Mouse (Mus musculus) myocyte (in vitro differentiated cells): ENCODE measurements around the gene Zfp821. TPM values are rescaled to one million over a fixed set of nuclear protein-coding genes. Genes with fewer than 3 reads are reported as not detected.

ENCODE experiments used
- H3K27me3 ChIP-seq: one replicate; pipeline ENCODE4 v1.6.1; 2011; ENCODE audit not compliant: control insufficient read depth, insufficient read depth, insufficient read length
- H3K36me3 ChIP-seq: one replicate; pipeline ENCODE4 v1.6.1; 2011; ENCODE audit not compliant: control insufficient read depth, insufficient read depth
- H3K4me2 ChIP-seq: one replicate; pipeline ENCODE4 v1.6.1; 2011; ENCODE audit warnings: low read depth, control low read depth
- H3K4me3 ChIP-seq: one replicate; pipeline ENCODE4 v1.5.1; 2011; ENCODE audit warnings: mild to moderate bottlenecking, control low read depth, moderate library complexity
- H3K79me2 ChIP-seq: one replicate; pipeline ENCODE4 v1.6.1; 2011; ENCODE audit not compliant: control insufficient read depth, insufficient read depth
- H3ac ChIP-seq: one replicate; pipeline ENCODE4 v1.6.1; 2011; ENCODE audit not compliant: control insufficient read depth, insufficient read length
- CEBPB ChIP-seq: IDR thresholded peaks from 2 replicates; pipeline ENCODE4 v1.6.1; 2011; ENCODE audit warnings: mild to moderate bottlenecking, moderate library complexity; ENCODE audit not compliant: poor library complexity, insufficient read depth, severe bottlenecking
- E2F4 ChIP-seq: IDR thresholded peaks from one replicate; pipeline ENCODE4 v1.6.1; 2011; ENCODE audit warnings: mild to moderate bottlenecking, control low read depth, moderate library complexity; ENCODE audit not compliant: insufficient read depth
- MAX ChIP-seq: IDR thresholded peaks from one replicate; pipeline ENCODE4 v1.6.1; 2011; ENCODE audit warnings: low read depth, mild to moderate bottlenecking, control low read depth
- MYOD1 ChIP-seq, 3 experiments: IDR thresholded peaks; one replicate each; pipeline ENCODE4 v1.6.1; 2011; ENCODE audit warnings: control low read depth in 2 of 3, low read depth in 2 of 3, mild to moderate bottlenecking in 2 of 3, moderate library complexity in 1 of 3; ENCODE audit not compliant: insufficient read length in 2 of 3, control insufficient read depth in 1 of 3
- MYOG ChIP-seq, 3 experiments: IDR thresholded peaks; one replicate each; pipeline ENCODE4 v1.6.1; 2011; ENCODE audit warnings: control low read depth in 2 of 3, low read depth in 2 of 3, mild to moderate bottlenecking in 2 of 3; ENCODE audit not compliant: insufficient read length in 2 of 3, control insufficient read depth in 1 of 3, insufficient read depth in 1 of 3
- POLR2A ChIP-seq: IDR thresholded peaks from one replicate; pipeline ENCODE4 v1.6.1; 2011; ENCODE audit warnings: low read depth, mild to moderate bottlenecking, control low read depth, moderate library complexity; ENCODE audit not compliant: insufficient read length
- POLR2AphosphoS2 ChIP-seq: IDR thresholded peaks from one replicate; pipeline ENCODE4 v1.6.1; 2011; ENCODE audit warnings: low read depth, control low read depth; ENCODE audit not compliant: insufficient read length
- REST ChIP-seq: IDR thresholded peaks from one replicate; pipeline ENCODE4 v1.6.1; 2011; ENCODE audit warnings: mild to moderate bottlenecking, control low read depth, moderate library complexity; ENCODE audit not compliant: insufficient read depth, insufficient read length
- SRF ChIP-seq: IDR thresholded peaks from one replicate; pipeline ENCODE4 v1.6.1; 2011; ENCODE audit warnings: low read depth; ENCODE audit not compliant: control insufficient read depth, insufficient read length
- TCF12 ChIP-seq: IDR thresholded peaks from one replicate; pipeline ENCODE4 v1.6.1; 2011; ENCODE audit warnings: mild to moderate bottlenecking, control low read depth; ENCODE audit not compliant: poor library complexity, insufficient read depth, severe bottlenecking
- TCF3 ChIP-seq: IDR thresholded peaks from one replicate; pipeline ENCODE4 v1.6.1; 2011; ENCODE audit warnings: low read depth, control low read depth; ENCODE audit not compliant: insufficient read length
- USF1 ChIP-seq: IDR thresholded peaks from one replicate; pipeline ENCODE4 v1.6.1; 2011; ENCODE audit warnings: low read depth, mild to moderate bottlenecking, control low read depth, moderate library complexity
- polyA plus RNA-seq: library from polyadenylated mRNA; unstranded; fragments of >200 nt; fragmentation: generic; extraction: Trizol; gene quantifications from one replicate; pipeline ENCODE4 v1.2.1, GENCODE M21; 2012; ENCODE audit warnings: missing spikeins

Gene Zfp821
- polyA plus RNA-seq, 1 experiment = 10.7 TPM

DNA sequence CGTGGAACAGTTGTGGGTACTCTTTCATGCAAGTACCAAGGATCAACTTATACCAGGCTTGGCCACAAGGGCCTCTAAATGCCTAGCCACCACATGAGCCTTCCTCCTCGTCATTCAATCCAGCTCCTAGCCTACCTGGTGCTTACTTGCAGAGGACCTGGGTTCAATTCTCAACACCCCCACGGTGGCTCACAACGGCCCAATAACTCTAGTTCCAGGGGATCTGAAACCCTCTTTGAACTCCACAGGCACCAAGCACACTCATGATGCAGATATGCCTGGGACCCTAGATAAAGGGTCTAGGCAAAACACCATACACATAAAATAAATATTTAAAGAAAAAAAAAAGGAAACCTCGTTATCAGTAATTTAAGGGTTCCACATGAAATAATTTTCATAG, 13.6 kb upstream of the Zfp821 start:
- Histone ChIP-seq H3K36me3 (no peaks in the 10 kb centered on the region), H3K27me3 (no peaks in the 10 kb centered on the region), H3ac (no peak overlapping the region), H3K79me2 (peaks cover 62% of the 10 kb centered on the region), H3K4me3 (peak overlapping the region; percentile 83), H3K4me2 (peak overlapping the region; percentile 79)
- no peak for TF ChIP-seq SRF
- no peak for TF ChIP-seq POLR2A
- no peak for TF ChIP-seq TCF12
- TF ChIP-seq REST = no peak
- no peak for TF ChIP-seq USF1
- no peak for TF ChIP-seq POLR2AphosphoS2
- no peak for TF ChIP-seq MYOG (IDR thresholded peaks at IDR 0.05; ENCODE audit: control insufficient read depth in 1 of 3, insufficient read depth in 1 of 3, insufficient read length in 2 of 3, low read depth in 2 of 3)
- TF ChIP-seq TCF3 = no peak
- no peak for TF ChIP-seq E2F4
- TF ChIP-seq MAX = no peak
- no peak for TF ChIP-seq MYOD1 (IDR thresholded peaks at IDR 0.05; ENCODE audit: control insufficient read depth in 1 of 3, insufficient read length in 2 of 3, low read depth in 2 of 3)
- TF ChIP-seq CEBPB = no peak

DNA sequence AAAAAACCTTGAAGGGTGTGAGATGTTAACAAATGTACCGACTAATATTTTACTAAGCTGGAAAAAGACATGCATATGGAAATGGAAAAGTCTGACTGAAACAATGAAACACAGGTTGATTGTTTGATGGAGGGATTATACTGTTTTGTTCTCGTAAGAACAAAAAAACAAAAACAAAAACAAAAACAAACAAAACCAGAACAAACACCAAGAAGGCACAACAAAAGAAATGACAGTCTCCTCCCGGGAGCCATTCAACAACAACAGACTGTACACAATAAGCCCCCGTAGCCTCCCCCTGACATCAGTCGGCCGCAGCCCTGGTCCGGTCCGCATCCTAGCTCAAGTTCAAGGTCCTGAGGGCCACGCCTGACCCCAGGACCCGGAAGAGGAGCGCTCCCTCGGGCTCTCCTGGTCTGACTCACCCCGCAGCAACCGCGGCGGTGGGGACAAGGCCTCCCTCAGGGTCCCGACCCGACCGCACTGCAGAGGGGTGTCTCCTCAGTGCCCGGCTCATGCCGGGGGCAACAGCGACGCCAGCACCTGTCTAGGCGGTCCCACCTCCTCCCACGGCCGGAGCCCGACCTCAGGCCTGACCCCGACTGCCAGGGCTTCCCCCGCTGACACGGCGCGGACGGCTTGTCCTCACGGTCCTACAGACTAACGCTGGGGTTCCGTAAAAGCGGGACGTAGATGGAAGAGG, 12.8 kb upstream of the Zfp821 start:
- peak overlapping the region; percentile 79 for H3K4me2 ChIP-seq
- peak overlapping the region; percentile 83 for H3K4me3 ChIP-seq
- peak overlapping the region; percentile 12 for H3ac ChIP-seq
- H3K79me2 ChIP-seq = peaks cover 54% of the 10 kb centered on the region
- TF ChIP-seq MYOD1 (IDR thresholded peaks at IDR 0.05; ENCODE audit: control insufficient read depth in 1 of 3, insufficient read length in 2 of 3, low read depth in 2 of 3) (peak in 2 of 3 experiments; percentile 37 to 59), TCF3 (no peak), MYOG (IDR thresholded peaks at IDR 0.05; ENCODE audit: control insufficient read depth in 1 of 3, insufficient read depth in 1 of 3, insufficient read length in 2 of 3, low read depth in 2 of 3) (peak in 1 of 3 experiments; percentile 68)
- no peaks in the 10 kb centered on the region for H3K27me3 ChIP-seq
- no peaks in the 10 kb centered on the region for H3K36me3 ChIP-seq

DNA sequence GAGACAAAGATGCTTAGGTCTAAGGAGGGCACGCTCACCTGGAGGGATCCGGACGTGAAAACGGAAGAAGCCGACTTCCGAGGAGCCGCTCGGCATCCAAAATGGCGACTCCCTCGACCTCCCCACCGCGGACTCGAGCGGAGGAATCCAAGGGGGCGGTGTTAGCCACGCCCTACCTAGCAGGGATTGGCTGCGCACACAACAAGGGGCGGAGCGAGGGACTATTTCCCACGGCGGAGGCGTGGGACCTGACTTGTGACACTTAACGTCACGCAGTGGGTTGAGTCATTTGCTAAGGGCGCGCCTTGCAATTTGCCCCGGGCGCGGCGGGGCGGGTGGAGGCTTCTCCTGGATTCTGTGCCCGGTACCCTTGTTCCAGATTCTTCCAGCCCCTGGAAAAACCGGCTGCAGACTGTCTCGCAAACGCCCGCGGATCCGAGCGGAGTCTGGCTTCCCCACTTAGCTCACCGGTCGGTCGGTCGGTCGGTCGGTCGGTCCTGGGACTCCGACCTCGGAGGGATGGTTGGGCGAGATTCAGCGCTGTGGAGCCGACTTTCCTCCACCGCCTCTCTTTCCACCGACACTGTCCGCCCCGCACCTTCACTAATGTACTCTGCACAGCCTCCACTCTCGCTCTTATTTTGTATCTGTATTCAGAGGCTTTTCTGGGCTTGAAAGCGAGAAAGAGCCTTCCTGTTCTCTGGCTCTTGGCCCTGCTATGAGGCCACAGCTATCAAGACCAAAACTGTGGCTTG, 12.0 kb upstream of the Zfp821 start, which contains the start of gene Ist1:
Gene Ist1 (minus strand): TSS at position 115 of the 755 bp plus-strand sequence.
- Histone ChIP-seq H3ac (peak within 1 kb of the TSS; percentile 12), H3K79me2 (peaks cover 47% of the 10 kb centered on the region), H3K4me2 (peak within 1 kb of the TSS; percentile 85), H3K36me3 (no peaks in the 10 kb centered on the region), H3K4me3 (peak within 1 kb of the TSS; percentile 83), H3K27me3 (no peaks in the 10 kb centered on the region)
- TF ChIP-seq MYOG (IDR thresholded peaks at IDR 0.05; ENCODE audit: control insufficient read depth in 1 of 3, insufficient read depth in 1 of 3, insufficient read length in 2 of 3, low read depth in 2 of 3) (peak in 1 of 3 experiments; percentile 50), E2F4 (peak; percentile 64), MYOD1 (IDR thresholded peaks at IDR 0.05; ENCODE audit: control insufficient read depth in 1 of 3, insufficient read length in 2 of 3, low read depth in 2 of 3) (peak in 1 of 3 experiments; percentile 20), USF1 (no peak), REST (no peak), TCF3 (no peak), CEBPB (no peak), TCF12 (no peak), SRF (peak; percentile 81), MAX (no peak), POLR2A (peak; percentile 83), POLR2AphosphoS2 (peak; percentile 95)

DNA sequence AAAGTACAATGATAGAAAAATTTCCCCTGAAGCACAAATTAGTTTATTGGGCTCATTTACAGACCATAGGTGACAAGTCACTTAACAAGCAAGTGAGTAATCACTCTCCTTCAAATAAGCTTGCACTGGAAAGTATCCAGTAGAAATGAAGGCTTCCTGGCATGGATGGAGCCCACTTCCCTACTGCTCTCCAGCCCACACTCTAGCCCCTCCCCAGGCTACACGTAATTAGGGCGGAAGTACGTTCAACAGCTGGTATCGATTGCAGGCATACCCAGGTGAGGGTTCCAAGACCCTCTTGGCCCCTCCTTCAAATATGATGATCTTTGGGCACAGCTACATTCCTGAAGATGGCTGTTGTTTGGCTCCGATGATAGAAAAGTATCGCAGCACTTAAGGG, 11.2 kb upstream of the Zfp821 start:
- H3K27me3 ChIP-seq = no peaks in the 10 kb centered on the region
- peak overlapping the region; percentile 85 for H3K4me2 ChIP-seq
- peak overlapping the region; percentile 12 for H3ac ChIP-seq
- H3K79me2 ChIP-seq = peaks cover 39% of the 10 kb centered on the region
- TF ChIP-seq USF1 (no peak), POLR2A (no peak), SRF (no peak), POLR2AphosphoS2 (no peak)
- H3K4me3 ChIP-seq = peak overlapping the region; percentile 83
- no peaks in the 10 kb centered on the region for H3K36me3 ChIP-seq

DNA sequence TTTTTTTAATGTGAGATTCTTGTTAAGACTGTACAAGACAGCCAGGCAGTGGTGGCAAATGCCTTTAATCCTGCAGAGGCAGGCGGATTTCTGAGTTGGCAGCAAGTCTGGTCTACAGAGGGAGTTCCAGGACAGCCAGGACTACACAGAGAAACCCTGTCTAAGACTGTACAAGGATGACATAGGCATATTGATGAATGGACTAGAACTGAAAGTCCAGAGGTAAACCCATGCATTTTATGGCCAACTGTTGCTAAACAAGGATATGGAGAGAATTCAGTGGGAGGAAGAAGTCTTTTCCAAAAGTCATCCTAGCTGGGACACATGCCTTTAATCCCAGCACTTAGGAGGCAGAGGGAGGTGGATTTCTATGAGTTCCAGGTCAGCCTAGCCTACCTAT, 7.6 kb upstream of the Zfp821 start:
- no peaks in the 10 kb centered on the region for H3K27me3 ChIP-seq
- no peak overlapping the region for H3K4me2 ChIP-seq
- H3K79me2 ChIP-seq = peaks cover 3% of the 10 kb centered on the region
- no peak for TF ChIP-seq POLR2A
- no peak for TF ChIP-seq REST
- TF ChIP-seq POLR2AphosphoS2 = no peak
- no peak for TF ChIP-seq MYOD1 (IDR thresholded peaks at IDR 0.05; ENCODE audit: control insufficient read depth in 1 of 3, insufficient read length in 2 of 3, low read depth in 2 of 3)
- TF ChIP-seq USF1 = no peak
- no peak for TF ChIP-seq TCF12
- TF ChIP-seq MYOG (IDR thresholded peaks at IDR 0.05; ENCODE audit: control insufficient read depth in 1 of 3, insufficient read depth in 1 of 3, insufficient read length in 2 of 3, low read depth in 2 of 3) = no peak
- no peak for TF ChIP-seq SRF
- TF ChIP-seq CEBPB = no peak
- TF ChIP-seq MAX = no peak
- no peak for TF ChIP-seq E2F4
- no peak for TF ChIP-seq TCF3
- H3K36me3 ChIP-seq = no peaks in the 10 kb centered on the region
- H3K4me3 ChIP-seq = no peak overlapping the region
- no peak overlapping the region for H3ac ChIP-seq
